Mouse (Mus musculus) spleen, adult 2 months (tissue): ENCODE results near the gene Olfr157. TPM values are rescaled to one million over a fixed set of nuclear protein-coding genes. Genes with fewer than 3 reads are reported as not detected.
A peak's percentile ranks its signal among the peaks of the same experiment; 100 is the strongest.

ENCODE experiments used
- DNase-seq, 2 experiments: peaks; one replicate each; pipeline versions ENCODE4 v3.0.0 to v3.0.0-alpha.2; 2012 to 2021; ENCODE audit warnings: low spot score in 2 of 2, low read depth in 1 of 2
- H3K27ac ChIP-seq: fragments of 200-500 bp; 2 replicates; pipeline ENCODE4 v1.5.1; 2012; ENCODE audit warnings: low read length, inconsistent platforms; ENCODE audit not compliant: insufficient read depth
- H3K27me3 ChIP-seq: fragments of 200-500 bp; 2 replicates; pipeline ENCODE4 v1.6.1; 2012; ENCODE audit warnings: mild to moderate bottlenecking, moderate library complexity, low read length, inconsistent platforms; ENCODE audit not compliant: control insufficient read depth, insufficient read depth
- H3K36me3 ChIP-seq: fragments of 200-500 bp; 2 replicates; pipeline ENCODE4 v1.6.1; 2012; ENCODE audit warnings: mild to moderate bottlenecking, low read length, inconsistent platforms; ENCODE audit not compliant: control insufficient read depth, insufficient read depth
- H3K4me1 ChIP-seq: fragments of 200-500 bp; 2 replicates; pipeline ENCODE4 v1.6.1; 2011; ENCODE audit warnings: inconsistent platforms; ENCODE audit not compliant: control insufficient read depth, insufficient read depth, insufficient read length
- H3K4me3 ChIP-seq: fragments of 200-500 bp; 2 replicates; pipeline ENCODE4 v1.5.1; 2011; ENCODE audit warnings: mild to moderate bottlenecking, inconsistent platforms; ENCODE audit not compliant: insufficient read depth, insufficient read length; ENCODE audit errors: extremely low read depth
- CTCF ChIP-seq: fragments of 200-500 bp; IDR thresholded peaks from 2 replicates; pipeline ENCODE4 v1.5.1; 2011; ENCODE audit warnings: mild to moderate bottlenecking, inconsistent platforms; ENCODE audit not compliant: insufficient read depth, insufficient read length, insufficient replicate concordance; ENCODE audit errors: extremely low read depth
- POLR2A ChIP-seq: fragments of 200-500 bp; IDR thresholded peaks from 2 replicates; pipeline ENCODE4 v1.6.1; 2011; ENCODE audit warnings: low read depth, low read length, inconsistent platforms
- WGBS: fragments of 180-500 bp; shearing (Covaris S2); methylation state at CpG from one replicate; pipeline ENCODE4 v1.1.7; 2018; 5-methylcytosine and 5-hydroxymethylcytosine counted together
- polyA plus RNA-seq: library from polyadenylated mRNA; depleted of rRNA; stranded (reverse); fragments of >200 nt; gene quantifications from 2 replicates; pipeline ENCODE4 v1.2.3, GENCODE M21; 2012

The Olfr157 gene
- polyA plus RNA-seq, 1 experiment, result not detected

DNA sequence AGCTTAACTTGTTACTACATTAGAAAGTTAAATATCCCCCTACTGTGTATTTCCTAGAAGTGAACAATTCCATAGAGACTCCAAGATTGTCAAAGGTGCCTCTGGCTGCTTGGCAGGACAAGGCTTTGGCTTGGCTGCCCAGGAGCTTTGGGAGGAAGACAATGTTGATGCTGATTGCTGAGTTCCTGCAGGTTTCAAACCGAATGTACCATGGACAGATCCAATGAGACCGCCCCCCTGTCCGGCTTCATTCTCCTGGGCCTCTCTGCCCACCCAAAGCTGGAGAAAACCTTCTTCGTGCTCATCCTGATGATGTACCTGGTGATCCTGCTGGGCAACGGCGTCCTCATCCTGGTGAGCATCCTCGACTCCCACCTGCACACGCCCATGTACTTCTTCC lies 14.1 kb upstream of the Olfr157 start:
- no peak for DNase-seq
- Histone ChIP-seq H3K36me3 (no peaks in the 10 kb centered on the region), H3K27ac (no peak overlapping the region), H3K27me3 (no peaks in the 10 kb centered on the region), H3K4me3 (no peak overlapping the region), H3K4me1 (no peaks in the 10 kb centered on the region)
- WGBS, result 79% methylated on average over 8 of the region's 8 CpGs
- TF ChIP-seq CTCF, result no peak

DNA sequence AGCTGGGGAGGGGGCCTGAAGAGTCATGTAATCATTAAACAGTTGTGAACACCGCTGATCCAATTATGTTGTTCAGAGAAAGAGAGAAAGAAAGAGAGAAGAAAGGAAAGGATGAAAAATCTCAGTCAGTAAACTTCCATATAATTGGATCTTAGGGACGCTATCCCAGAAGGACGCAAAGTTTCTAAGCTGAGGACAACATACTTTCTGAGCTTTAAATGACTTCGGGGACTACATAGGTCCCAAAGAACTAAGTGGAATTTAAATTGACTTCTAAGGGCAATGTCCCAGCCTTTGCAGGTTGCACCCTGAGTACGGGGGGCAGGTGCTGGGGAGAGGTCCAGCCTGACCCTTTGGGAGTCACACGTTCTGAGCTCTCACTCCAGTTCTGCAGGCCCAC lies 11.3 kb upstream of the Olfr157 start, which contains the start of gene Olfr155:
Gene Olfr155 (plus strand): TSS at position 301 of the 400 bp plus-strand sequence.
- no peak for DNase-seq
- no peak for TF ChIP-seq CTCF
- Histone ChIP-seq H3K36me3 (no peaks in the 10 kb centered on the region), H3K4me1 (no peaks in the 10 kb centered on the region), H3K27me3 (no peaks in the 10 kb centered on the region), H3K4me3 (no peak within 1 kb of the TSS), H3K27ac (no peak within 1 kb of the TSS)
- WGBS, result 87% methylated on average over 6 of the region's 6 CpGs

DNA sequence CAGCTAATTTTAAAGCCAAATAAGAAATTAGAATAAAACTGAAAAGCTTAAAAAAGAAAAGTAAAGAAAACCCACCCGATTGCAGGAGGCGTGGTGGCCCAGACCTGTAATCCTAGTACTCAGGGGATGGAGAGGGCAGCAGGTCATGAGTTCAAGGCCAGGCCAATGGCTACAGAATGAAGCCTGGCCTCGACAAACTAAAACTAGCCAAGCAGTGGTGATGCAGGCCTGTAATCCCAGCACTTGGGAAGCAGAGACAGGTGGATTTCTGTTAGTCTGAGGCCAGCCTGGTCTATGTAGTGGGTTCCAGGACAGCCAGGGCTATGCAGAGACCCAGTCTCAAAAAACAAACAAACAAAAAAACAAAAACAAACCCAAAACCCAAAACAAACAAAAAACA lies 1.7 kb downstream of the Olfr157 start:
- no peaks in the 10 kb centered on the region for H3K36me3 ChIP-seq
- no peaks in the 10 kb centered on the region for H3K4me1 ChIP-seq
- no peak overlapping the region for H3K27ac ChIP-seq
- TF ChIP-seq CTCF, result no peak
- no peak for TF ChIP-seq POLR2A
- H3K4me3 ChIP-seq, result no peak overlapping the region
- DNase-seq, result no peak
- WGBS, result 78% methylated on average over 3 of the region's 3 CpGs
- no peaks in the 10 kb centered on the region for H3K27me3 ChIP-seq

DNA sequence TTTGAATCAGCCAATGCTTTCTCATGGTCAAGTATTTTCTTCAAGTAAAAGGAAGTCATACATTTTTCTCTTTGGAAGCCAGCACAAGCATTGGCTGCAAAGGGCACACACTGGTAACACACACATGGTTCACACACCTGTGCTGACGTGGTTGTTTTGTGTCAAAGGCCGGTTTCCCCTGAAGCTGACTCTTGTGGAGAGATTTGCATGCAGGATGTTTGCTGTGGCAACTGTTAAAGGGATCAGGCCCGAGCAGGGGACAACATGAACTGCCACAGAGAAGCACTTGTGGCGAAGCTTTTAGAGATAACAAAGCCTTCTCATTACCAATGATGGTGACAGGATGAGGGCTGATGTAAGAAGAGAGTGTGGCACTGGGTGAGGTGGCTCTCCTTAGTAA lies 5.3 kb downstream of the Olfr157 start:
- Histone ChIP-seq H3K27me3 (no peaks in the 10 kb centered on the region), H3K4me3 (no peak overlapping the region), H3K36me3 (no peaks in the 10 kb centered on the region), H3K4me1 (no peaks in the 10 kb centered on the region), H3K27ac (no peak overlapping the region)
- no peak for DNase-seq
- TF ChIP-seq POLR2A (no peak), CTCF (no peak)
- WGBS, result 58% methylated on average over 4 of the region's 4 CpGs

DNA sequence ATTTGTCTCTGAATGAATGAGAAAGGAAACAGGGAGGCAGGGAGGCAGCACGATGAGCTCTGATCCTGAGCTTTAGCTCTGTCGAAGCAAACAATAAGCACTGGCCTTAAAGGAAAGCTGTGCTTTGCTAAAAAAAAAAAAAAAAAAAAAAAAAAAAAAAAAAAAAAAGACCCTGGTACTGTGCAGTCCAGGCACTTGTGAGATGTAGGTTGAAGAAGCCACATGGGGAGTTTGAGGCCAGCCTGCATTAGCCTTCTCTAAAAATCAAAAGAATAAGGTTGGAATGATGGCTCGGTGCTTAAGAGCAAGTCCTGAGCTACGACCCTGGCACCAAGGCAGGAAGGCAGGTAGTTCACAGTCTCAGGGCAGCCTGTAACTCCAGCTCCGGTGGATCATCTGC lies 6.2 kb downstream of the Olfr157 start:
- no peaks in the 10 kb centered on the region for H3K36me3 ChIP-seq
- H3K4me3 ChIP-seq, result no peak overlapping the region
- no peak overlapping the region for H3K27ac ChIP-seq
- no peaks in the 10 kb centered on the region for H3K4me1 ChIP-seq
- TF ChIP-seq POLR2A (no peak), CTCF (no peak)
- H3K27me3 ChIP-seq, result no peaks in the 10 kb centered on the region
- 55% methylated on average over 5 of the region's 5 CpGs for WGBS
- no peak for DNase-seq

DNA sequence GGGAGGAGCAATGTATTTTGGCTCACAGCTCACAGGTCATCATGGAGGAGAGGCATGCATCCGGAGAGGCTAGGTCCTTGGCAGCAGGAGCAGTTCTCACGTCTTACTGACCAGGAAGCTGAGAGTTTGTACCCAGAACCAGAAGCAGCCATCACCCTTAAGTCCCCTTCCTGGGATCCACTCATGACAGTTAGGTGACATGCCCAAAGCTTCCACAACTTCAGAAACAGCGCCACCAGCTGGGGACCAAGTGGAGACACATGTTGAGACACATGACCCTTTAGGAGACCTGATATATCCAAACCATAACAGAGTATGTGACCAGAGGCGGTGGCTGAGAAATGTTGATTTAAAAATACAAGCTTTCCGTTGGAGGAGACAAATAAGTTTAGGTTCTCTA lies 8.0 kb downstream of the Olfr157 start:
- WGBS, result 74% methylated on average over 5 of the region's 5 CpGs
- Histone ChIP-seq H3K36me3 (no peaks in the 10 kb centered on the region), H3K27me3 (no peaks in the 10 kb centered on the region), H3K4me1 (no peaks in the 10 kb centered on the region), H3K4me3 (no peak overlapping the region), H3K27ac (no peak overlapping the region)
- peak in 1 of 2 experiments; percentile 1 for DNase-seq
- TF ChIP-seq CTCF (no peak), POLR2A (no peak)

DNA sequence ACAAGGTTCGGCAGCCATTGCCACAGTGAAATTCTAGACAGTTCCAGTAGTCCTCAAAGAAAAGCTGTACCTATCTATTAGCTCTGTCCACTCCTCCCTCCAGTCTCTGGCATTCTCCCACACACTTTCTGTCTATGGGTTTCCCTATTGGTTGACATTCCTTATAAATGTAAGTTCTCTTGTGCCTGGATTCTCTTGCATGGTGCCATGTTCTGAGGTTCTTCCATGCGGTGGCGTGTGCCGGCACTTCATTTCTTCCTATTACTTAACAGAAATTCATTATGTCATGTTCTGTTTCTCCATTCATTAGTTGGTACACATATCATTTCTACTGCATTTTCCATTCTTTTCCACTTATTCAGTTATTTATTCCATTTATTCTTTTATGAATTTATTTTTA lies 11.2 kb downstream of the Olfr157 start:
- 91% methylated on average over 4 of the region's 4 CpGs for WGBS
- no peak for DNase-seq
- TF ChIP-seq CTCF, result no peak
- no peak for TF ChIP-seq POLR2A
- no peaks in the 10 kb centered on the region for H3K27me3 ChIP-seq
- H3K27ac ChIP-seq, result no peak overlapping the region
- H3K4me3 ChIP-seq, result no peak overlapping the region
- H3K36me3 ChIP-seq, result no peaks in the 10 kb centered on the region
- H3K4me1 ChIP-seq, result no peaks in the 10 kb centered on the region
